Mouse (Mus musculus) 416B (cell line): ENCODE results near the gene Ndufs2.

ENCODE experiments used
- DNase-seq: peaks from one replicate; pipeline ENCODE4 v3.0.0; 2011; ENCODE audit warnings: low read depth

The Ndufs2 gene

DNA sequence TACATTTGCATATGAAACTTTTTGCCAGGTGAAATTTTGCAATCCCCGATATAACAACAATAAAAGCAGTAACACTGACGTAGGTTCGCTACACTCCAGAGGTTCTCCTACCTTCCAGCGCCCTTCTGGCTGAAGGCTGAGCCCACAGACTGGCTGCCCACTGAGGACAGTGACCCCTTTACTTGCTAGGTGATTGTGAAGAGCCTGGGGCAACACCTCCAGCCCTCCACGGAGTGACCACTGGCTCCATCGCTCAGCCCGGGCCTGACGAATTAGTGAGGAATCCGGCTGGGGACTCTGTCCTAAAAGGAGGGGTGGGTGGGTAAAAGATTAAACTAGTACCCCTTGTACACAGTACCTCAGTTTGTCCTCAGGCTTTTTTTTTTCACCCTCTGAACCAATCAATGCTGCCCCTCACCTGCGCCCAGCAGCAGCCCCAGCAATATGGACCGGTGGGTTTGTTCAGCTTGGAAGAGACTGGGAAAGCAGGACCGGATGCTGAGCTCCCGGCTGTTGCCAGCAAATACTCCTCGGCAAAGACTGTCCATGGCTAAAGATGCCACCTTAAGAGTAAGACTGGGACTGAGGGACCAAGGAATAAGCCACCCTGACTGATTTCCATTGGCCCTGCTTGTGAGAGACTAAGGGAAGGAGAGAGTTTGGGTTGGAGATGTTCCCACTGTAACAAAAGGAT is 28.0 kb upstream of the Ndufs2 start:
- DNase-seq = no peak

DNA sequence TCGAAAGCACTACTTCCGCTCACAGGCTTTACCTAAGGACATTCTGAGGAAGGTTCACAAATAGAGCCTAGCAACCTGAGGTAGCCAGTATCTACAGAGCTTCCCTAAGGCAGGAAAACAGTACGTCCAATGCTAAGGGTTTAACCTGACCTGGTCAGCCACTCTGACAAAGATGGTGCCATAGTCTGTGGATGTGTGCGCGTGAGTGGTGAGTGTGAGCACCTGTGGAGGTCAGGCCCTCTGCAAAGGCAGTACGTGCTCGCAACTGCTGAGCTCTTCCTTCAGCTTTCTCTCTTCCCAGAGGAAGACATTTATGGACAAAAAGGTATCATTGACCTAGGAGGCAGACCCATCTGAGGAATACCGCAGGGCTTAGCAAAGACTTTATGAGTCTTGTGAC is 27.2 kb upstream of the Ndufs2 start:
- no peak for DNase-seq

DNA sequence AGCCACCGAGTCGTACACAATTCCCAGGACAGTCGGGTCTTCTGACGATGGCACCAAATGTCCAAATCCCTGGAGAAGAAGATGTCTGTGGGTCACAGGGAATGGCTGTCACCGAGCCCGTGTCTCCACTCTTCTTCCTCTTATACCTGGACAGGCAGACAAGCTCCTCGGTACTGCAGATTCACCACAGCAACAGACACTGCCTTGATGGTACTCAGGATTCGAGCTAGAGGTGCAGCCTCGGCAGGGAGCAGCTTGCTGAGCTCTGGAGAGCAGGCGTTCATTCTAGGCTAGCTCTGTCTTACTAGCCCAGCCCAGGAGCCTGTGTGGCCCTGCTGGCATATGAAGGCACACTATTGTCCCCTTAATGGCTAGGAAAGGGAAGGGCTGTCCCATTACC is 26.5 kb upstream of the Ndufs2 start:
- DNase-seq = no peak

DNA sequence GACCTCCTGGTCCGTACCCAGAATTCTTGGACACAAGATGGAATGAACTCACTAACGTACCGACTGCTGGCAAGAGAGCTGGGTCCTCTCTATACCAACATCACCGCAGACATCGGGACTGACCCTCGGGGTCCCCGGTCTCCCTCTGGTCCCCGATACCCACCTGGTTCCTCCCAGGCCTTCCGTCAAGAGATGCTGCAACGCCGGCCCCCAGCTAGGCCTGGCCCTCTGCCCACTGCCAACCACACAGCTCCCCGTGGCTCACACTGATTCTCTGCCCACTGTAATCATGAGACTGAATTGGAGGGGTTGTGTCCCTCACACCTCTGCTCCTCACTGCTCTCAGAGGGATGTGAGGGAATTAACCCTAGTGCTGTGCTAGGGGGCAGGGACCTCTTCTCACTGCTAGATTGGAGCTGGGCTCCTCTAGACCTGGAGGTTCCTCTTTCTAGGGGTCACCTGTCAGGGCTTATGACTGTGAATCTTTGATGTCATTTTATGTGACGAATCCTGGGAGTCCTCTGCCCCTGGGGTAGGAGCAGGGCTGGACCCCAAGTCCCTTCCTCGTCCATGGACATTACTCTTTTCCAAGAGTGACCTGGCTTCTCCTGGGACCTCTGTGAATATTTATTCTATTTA is 25.0 kb upstream of the Ndufs2 start:
- DNase-seq = no peak

DNA sequence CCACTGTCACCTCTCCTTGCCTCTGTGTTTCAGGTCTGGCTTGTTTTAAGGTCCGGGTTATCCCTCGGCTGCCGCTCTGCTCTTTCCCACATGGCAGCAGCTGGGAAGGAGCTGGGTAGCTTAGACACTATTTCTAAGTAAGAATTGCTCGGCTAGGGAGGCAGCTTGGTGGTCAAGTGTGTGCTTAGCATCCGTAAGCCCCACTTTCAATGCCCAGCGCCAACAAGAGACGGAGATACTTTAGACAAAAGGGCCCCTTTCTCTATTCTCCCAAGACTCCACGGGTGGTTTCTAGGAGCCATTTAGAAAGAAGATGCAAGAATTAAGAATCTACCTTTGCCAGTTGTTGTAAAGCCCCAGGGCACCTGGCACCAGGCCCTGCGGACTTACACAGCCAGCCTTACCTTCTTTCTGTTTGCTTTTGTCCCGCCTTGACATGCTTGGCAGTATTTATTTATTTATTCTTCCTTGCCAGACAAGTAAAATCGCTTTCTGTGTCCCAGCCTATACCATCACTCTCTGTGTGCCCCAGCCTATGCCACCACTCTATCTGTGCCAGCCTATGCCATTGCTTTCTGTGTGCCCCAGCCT is 24.1 kb upstream of the Ndufs2 start:
- no peak for DNase-seq

DNA sequence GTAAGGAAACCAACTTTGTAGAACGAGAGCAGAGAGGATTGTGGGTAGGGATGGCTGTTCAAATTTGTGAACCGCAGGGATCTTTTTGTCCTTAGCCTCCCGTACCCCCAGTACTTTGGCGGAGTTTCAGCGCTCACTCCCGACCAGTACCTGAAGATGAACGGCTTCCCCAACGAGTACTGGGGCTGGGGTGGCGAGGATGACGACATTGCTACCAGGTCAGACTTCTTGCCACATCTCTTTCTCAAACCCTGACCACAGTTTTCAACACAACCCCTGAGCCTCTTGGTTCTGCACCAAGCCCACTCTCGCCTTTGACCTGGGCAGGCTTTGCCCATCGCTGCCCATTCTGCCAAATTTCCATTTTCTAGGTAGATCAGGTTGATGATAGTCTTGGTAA is 23.0 kb upstream of the Ndufs2 start:
- DNase-seq = no peak

DNA sequence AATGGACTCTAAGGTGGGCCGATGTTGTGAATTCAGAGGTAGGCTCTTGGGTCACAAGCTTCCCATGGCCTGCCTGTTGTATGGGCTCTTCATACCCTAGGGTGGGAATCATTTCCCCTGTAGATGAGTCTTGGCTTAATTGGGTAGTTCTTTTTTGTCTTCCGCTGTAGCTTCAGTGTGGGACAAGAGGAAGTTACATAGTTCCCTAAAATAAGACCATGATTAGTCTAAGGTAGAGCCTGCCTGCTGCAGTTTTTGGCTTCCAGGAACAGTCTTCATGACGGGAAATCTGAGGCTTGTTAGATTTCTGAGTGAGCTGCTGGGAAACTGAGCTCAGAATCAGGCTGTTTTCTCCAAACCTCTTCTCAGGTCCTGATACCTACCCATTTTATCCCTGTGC is 20.9 kb upstream of the Ndufs2 start:
- DNase-seq = no peak

DNA sequence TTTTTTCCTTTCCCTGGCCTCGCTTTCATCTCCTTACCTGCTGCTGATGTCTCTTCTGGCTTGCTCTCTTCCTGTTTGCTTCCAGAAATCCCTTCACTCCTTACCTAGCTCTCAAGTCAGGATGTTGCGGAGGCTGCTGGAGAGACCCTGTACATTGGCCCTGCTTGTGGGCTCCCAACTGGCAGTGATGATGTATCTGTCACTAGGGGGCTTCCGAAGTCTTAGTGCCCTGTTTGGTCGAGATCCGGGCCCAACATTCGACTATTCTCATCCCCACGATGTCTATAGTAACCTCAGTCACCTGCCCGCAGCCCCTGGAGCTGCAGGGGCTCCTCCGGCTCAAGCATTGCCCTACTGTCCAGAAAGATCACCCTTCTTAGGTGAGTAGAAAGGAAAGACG is 20.4 kb upstream of the Ndufs2 start:
- no peak for DNase-seq

DNA sequence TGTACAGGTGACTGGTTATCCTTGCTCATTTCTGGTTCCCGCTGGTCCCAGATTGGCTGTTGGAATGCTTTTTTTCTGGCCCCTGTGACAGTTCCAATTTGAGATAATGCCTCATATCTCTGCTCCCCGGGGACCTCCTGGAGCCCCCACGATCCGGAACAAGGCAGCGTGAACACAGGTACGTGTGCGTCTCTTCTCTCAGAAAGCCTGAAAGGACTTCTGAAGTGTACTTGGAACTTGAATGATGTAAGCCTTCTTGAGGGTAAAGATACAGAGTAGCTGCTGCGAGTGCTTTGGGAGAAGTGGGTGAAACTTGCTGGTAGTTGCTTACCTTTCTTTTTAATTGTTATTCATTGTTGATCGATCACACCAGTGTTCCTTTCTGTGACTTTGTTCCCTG is 20.0 kb upstream of the Ndufs2 start:
- no peak for DNase-seq

DNA sequence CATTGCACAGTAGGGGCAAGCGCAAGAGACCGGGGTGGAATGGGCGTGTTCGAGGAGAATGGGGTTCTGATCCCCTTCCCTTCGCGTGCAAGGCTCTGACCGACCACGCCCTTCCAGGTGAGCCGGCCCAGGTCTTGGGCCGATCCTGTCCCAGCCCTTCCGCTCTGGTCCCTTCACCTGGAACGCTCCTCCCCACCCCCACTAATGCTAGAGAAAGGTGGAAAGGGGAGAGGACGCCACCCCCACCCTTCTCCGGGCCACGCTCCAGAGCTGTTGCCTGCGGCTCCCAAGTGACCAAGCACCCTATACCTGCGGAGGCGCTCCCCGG is 19.3 kb upstream of the Ndufs2 start:
- no peak for DNase-seq

DNA sequence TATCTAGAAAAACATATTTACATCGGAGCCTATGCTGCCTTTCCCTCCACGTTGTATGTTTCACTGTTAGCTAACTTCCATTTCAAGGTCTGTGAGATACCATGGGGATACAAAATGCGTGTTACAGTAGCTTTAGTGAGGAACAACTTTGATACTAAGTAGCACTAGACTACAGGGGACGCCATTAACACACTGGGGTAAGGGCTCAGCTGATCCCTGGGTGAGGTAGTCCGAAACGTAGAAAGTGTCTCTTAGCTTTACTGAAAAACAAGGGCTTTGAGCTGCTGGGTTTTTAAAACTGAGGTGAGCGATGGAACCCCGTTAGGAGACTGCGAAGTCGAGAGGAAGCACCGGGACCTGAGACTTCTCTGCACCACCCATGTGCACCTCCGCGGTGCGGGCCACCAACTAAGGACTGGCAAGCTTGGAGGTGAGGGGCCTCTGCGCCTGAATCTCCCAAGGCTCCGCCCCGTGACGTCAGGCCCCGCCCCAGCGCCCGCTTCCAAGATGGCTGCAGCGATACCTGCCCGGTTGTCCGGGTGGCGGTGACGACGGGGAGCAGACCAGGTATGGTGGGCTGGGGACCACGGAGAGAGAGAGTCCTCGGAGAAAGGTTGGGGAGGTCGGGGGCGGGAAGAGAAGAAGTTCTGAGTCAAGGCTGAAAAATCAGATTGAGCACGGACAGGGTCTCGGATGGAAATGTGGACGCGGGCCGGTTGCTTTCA is 18.8 kb upstream of the Ndufs2 start, which contains the start of gene B4galt3:
Gene B4galt3 (plus strand): TSS at position 481 of the 725 bp plus-strand sequence.
- DNase-seq = peak; percentile 91

DNA sequence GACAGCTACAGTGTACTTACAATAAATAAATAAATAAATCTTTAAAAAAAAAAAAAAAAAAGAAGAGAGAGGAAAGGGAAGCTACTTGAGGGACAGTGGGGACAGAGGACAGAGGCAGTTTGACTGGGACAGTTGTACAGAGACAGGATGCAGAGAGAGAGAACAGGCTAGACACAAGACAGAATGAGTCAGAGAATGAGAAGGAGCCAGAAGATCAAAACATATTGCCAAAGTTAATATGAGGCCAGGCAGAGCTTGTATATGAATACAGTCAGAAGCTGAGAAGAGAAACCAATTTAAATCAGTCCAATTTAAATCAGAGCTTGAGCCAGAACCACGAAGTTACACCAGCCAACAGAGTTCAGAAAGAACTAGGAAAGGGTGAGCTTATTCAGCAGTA is 17.2 kb upstream of the Ndufs2 start:
- DNase-seq = peak; percentile 63

DNA sequence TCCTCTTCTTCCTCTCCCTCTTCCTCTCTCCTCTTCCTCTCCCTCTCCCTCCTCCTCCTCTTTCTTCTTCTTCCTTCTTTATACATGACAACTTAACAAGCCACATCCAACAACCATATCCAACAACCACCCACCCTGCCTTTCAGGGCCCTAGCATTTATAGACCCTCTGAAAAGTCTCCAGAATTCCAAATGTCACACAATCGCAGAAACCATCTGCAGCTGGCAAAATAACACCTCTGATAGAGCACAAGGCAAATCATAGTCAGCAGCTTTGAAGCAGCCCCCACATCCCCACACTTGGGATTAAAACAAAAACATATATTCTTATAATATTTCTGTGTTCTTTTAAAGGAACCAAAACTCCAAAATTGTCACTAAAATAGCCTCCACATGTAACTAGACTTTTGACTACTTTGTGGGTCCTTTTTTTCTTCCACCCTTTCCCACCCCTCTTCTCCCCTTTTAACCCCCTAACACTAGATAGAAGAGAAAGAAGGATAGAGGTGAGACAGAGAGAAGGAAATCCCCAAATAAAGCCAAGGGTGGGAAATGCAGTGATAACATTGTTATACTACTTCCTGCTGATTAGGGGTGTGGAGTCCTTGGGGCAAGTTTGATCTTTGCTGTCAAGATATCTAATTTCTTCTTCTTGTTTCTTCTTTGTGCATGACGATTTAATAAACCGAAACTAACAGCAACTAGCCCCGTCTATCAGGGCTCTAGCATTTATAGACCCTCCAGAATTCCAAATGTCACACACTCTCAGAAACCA is 15.0 kb upstream of the Ndufs2 start:
- DNase-seq = no peak

DNA sequence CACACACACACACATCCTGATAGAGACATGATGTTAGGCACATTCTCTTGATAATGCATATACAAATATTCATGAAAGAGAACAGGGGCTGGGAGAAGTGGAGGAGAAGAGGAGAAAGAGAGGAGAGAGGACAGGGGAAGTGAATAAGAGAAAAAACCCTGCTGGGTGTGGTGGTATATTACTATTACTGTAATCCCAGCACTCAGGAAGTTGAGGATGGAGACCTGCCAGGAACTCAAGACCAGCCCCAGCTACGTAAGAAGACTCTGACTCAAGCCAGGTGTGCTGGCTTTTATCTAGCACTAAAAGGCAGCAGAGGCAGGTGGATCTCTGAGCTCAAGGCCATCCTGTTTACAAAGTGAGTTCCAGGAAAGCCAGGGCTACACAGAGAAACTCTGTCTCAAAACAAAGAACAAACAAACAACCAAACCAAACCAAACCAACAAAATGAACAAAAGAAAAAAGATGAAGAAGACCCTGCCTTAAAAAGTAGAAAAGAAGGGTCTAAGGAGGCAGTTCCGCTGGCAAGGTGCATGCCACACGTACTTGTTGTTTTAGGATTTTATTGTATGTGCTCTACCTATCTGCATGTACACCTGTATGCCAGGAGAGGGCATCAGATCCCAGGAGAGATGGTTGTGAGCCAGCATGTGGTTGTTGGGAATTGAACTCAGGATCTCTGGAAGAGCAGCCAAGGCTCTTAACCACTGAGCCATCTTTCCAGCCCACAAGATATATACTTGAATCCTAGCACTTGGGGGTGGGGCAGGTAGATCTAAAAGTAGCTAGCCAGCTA is 12.7 kb upstream of the Ndufs2 start:
- DNase-seq = no peak

DNA sequence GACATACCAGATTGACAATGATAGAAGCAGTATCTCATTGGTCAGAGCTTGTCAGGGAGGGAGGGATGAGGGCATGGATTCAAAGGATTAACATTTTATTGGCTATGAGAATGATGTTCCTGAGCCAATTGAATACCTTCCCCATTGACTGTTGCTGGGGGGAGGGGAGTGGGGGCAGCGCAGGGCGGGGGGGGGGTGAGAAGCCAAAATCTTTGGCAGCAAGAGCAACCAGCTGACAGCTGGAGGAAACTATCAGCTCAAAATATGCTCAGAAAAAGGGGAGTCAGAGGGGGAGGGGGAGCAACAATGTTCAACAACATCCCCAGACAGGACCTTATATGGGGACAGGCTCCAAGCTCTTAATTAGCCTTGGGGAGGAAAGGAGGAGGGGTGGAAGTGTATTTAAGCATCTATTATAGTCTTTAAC is 12.0 kb upstream of the Ndufs2 start:
- no peak for DNase-seq

DNA sequence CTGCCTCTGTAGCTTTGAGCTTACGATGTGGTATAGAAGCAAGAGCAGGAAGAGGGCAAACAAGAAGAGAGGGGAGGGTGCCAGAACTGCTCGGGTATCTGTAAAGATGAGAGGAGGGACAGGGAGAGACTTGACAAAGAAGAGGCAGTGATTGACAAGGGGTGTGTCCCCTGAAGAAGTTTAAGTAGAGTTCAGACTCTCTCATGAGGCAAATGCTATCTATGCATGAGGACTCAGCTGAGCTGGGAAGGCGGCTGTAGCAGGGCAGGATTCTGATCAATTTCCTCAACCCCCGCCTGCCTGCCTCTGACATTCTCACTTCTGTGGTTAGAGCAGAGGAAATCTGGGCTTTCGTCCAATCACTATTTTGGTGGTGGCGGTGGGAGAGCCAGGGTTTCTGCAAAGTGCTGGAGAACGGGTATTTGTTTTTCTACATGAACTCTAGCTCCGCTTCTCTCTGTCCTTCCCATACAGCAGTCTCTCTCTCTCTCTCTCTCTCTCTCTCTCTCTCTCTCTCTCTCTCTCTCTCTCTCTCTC is 11.5 kb upstream of the Ndufs2 start:
- peak; percentile 83 for DNase-seq

DNA sequence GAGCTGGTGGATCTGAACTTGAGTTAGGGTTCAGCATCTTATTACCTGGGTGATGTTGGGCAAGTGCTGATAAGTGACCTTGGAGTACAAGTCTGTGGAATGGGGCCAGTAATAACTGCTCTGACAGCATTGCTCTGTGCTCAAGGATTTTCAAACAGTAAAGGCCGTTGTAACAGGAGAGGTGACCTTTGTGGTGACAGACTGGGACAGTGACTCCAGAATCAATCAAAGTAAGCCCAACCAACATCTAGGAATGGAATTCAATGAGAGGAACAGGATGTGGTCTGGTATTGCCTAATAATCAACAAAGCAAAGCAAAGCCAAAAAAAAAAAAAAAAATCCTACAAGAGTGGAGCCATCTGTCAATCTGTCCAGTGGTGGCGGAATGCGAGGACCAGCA is 9.1 kb upstream of the Ndufs2 start:
- DNase-seq = no peak

DNA sequence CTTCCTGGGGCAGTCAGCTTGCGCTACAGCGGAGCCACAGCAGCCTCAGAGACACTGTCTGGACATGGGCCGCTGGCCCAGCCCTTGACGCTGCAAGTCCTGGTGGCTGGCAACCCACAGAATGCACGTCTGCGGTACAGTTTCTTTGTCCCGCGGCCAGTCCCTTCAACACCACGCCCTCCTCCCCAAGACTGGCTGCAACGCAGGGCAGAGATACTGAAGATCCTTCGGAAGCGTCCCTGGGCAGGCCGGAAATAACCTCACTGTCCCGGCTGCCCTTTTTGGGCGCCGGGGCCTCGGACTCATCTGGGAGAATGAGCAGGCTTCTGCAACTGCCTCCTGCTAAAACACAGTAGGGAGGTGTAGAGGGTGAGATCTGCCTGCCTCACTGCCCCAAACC is 7.7 kb upstream of the Ndufs2 start:
- DNase-seq = peak; percentile 73

DNA sequence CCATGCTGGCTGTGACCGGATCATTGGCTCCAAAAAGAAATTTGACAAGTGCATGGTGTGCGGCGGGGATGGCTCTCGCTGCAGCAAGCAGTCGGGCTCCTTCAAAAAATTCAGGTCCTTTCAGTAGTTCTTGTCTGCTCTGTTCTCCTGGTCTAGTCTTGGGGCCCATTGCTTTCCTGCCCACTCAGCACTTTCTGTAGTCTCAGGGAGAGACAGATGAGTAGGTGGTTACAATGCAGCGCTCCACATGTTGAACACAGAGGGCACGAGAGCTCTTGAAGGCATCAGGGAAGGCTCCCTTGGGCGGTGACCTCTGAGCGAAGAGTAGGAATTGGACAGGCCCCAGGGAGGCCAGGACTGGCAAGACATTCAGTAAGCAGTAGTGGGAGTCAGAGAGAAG is 6.6 kb upstream of the Ndufs2 start:
- no peak for DNase-seq

DNA sequence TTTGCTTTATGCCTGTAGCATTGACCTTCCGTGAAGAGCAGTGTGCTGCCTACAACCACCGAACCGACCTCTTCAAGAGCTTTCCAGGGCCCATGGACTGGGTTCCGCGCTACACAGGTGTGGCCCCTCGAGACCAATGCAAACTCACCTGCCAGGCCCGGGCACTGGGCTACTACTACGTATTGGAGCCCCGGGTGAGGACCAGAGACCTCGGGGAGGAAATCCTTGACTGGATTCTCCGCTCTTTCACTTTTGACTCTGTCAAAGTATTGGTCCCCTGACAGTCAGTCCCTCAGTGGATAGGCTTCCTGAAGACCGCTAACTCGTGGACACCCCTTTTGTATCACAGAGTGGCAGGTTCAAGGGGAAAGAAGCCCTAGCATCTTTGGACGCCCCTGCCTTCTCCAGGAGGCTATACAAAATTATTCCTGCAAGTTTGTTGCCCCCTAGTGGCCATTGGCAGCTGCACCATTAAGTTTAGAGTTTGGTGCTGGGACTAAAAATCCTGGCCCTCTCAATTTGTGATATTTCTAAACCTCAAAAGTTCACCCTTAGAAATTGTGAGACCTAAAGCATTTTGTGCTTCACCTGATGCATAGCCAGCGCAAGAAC is 5.9 kb upstream of the Ndufs2 start:
- DNase-seq = peak; percentile 84
